Mouse (Mus musculus): ENCODE data around the gene Slc25a22.

GRCm38 (mm10) chr7:141443081-141443821, 5.6 kb upstream of the Slc25a22 start:
- TF ChIP-seq GATA1 (IDR thresholded peaks at IDR 0.05; ENCODE audit: borderline replicate concordance, low read length) = no peak
- no peak for TF ChIP-seq FLI1 (IDR thresholded peaks at IDR 0.05; ENCODE audit: low read length)

Data from megakaryocyte, embryonic 14.5 days (primary cell).